Mouse (Mus musculus) lung, embryonic 14.5 days (tissue): Measurements from ENCODE around the gene Wdr6. TPM values are rescaled to one million over a fixed set of nuclear protein-coding genes. Genes with fewer than 3 reads are reported as not detected.

Experiments
- ATAC-seq: fragments of 200-750 bp; cut with Nextera tagmentation; 2 replicates; pipeline ENCODE4 v1.8.0; 2017; ENCODE audit warnings: mild to moderate bottlenecking, moderate TSS enrichment, moderate library complexity; ENCODE audit not compliant: insufficient read depth
- DNase-seq: peaks from one replicate; pipeline ENCODE4 v3.0.0-alpha.2; 2015
- H3K27ac ChIP-seq: fragments of 300-500 bp; sonication (generic); 2 replicates; pipeline ENCODE4 v1.5.1; 2014; ENCODE audit warnings: low read depth, mild to moderate bottlenecking, moderate library complexity
- H3K27me3 ChIP-seq: fragments of 300-500 bp; sonication (generic); 2 replicates; pipeline ENCODE4 v1.6.1; 2014; ENCODE audit warnings: low read length, control low read depth; ENCODE audit not compliant: insufficient read depth
- H3K36me3 ChIP-seq: fragments of 300-500 bp; sonication (generic); 2 replicates; pipeline ENCODE4 v1.6.1; 2014; ENCODE audit warnings: control low read depth; ENCODE audit not compliant: insufficient read depth
- H3K4me1 ChIP-seq: fragments of 300-500 bp; sonication (generic); 2 replicates; pipeline ENCODE4 v1.6.1; 2014; ENCODE audit warnings: antibody characterized with exemption, control low read depth; ENCODE audit not compliant: insufficient read depth
- H3K4me2 ChIP-seq: fragments of 300-500 bp; sonication (generic); 2 replicates; pipeline ENCODE4 v1.6.1; 2014; ENCODE audit warnings: mild to moderate bottlenecking
- H3K4me3 ChIP-seq: fragments of 300-500 bp; sonication (generic); 2 replicates; pipeline ENCODE4 v1.5.1; 2014; ENCODE audit warnings: low read depth, low read length
- H3K9ac ChIP-seq: fragments of 300-500 bp; sonication (generic); 2 replicates; pipeline ENCODE4 v1.6.1; 2014
- H3K9me3 ChIP-seq: fragments of 300-500 bp; sonication (generic); 2 replicates; pipeline ENCODE4 v1.6.1; 2016; ENCODE audit warnings: low read depth, low read length, control low read depth
- CTCF ChIP-seq: IDR thresholded peaks from 2 replicates; pipeline ENCODE4 v1.5.1; 2016; ENCODE audit warnings: antibody characterized with exemption, low read depth
- WGBS: fragments of 180-500 bp; shearing (Covaris S2); extraction: QIAGEN DNeasy Blood & Tissue Kit; methylation state at CpG from one replicate; pipeline ENCODE4 v1.1.7; 2014; 5-methylcytosine and 5-hydroxymethylcytosine counted together
- polyA plus RNA-seq: library from polyadenylated mRNA; unstranded; fragments of >200 nt; fragmentation: Nextera tagmentation; extraction: Ambion mirVana; gene quantifications from 2 replicates; pipeline ENCODE4 v1.2.1, GENCODE M21; 2014

The Wdr6 gene
- polyA plus RNA-seq, 1 experiment from 2014 or later = 117 TPM

- 4% methylated on average over 14 of the region's 14 CpGs for WGBS
- peak; percentile 95 for ATAC-seq
- TF ChIP-seq CTCF = no peak
- Histone ChIP-seq H3K4me1 (peaks cover 10% of the 10 kb centered on the region), H3K27me3 (no peaks in the 10 kb centered on the region), H3K27ac (peak overlapping the region; percentile 71), H3K9me3 (no peaks in the 10 kb centered on the region), H3K4me3 (no peak overlapping the region), H3K36me3 (no peaks in the 10 kb centered on the region), H3K4me2 (peak overlapping the region; percentile 57), H3K9ac (peak overlapping the region; percentile 21; the same call in 1 of the 2 replicates)
- DNase-seq = peak; percentile 89
Observed at GRCm38 (mm10) chr9:108587571-108588180, 9.1 kb upstream of the Wdr6 start.

- no peak for TF ChIP-seq CTCF
- WGBS = 51% methylated on average over 5 of the region's 5 CpGs
- ATAC-seq = no peak
Observed at GRCm38 (mm10) chr9:108579344-108579690, 778 bp upstream of the Wdr6 start.

GRCm38 (mm10) chr9:108577934-108578544, 500 bp downstream of the Wdr6 start:
- peak overlapping the region; percentile 85 for H3K4me2 ChIP-seq
- peak overlapping the region; percentile 87 for H3K9ac ChIP-seq
- H3K36me3 ChIP-seq = peaks cover 37% of the 10 kb centered on the region
- no peaks in the 10 kb centered on the region for H3K9me3 ChIP-seq
- H3K27me3 ChIP-seq = no peaks in the 10 kb centered on the region
- under 1% methylated on average over 24 of the region's 24 CpGs for WGBS
- peaks cover 15% of the 10 kb centered on the region for H3K4me1 ChIP-seq
- H3K27ac ChIP-seq = peak overlapping the region; percentile 93
- H3K4me3 ChIP-seq = peak overlapping the region; percentile 65
- DNase-seq (peak; percentile 84), ATAC-seq (peak; percentile 32)
- TF ChIP-seq CTCF = no peak

More at GRCm38 (mm10) chr9:108579344-108579690, 778 bp upstream of the Wdr6 start:
- H3K27me3 ChIP-seq = no peaks in the 10 kb centered on the region
- DNase-seq = peak; percentile 22
- H3K36me3 ChIP-seq = peaks cover 24% of the 10 kb centered on the region
- peak overlapping the region; percentile 65 for H3K4me3 ChIP-seq
- H3K4me1 ChIP-seq = peaks cover 15% of the 10 kb centered on the region
- peak overlapping the region; percentile 85 for H3K4me2 ChIP-seq
- peak overlapping the region; percentile 78 for H3K27ac ChIP-seq
- H3K9me3 ChIP-seq = no peaks in the 10 kb centered on the region
- H3K9ac ChIP-seq = peak overlapping the region; percentile 87

- Histone ChIP-seq H3K4me2 (peak overlapping the region; percentile 85), H3K9me3 (no peaks in the 10 kb centered on the region), H3K4me1 (peaks cover 15% of the 10 kb centered on the region), H3K27ac (peak overlapping the region; percentile 12; the same call in 1 of the 2 replicates), H3K27me3 (no peaks in the 10 kb centered on the region), H3K4me3 (peak overlapping the region; percentile 65), H3K9ac (peak overlapping the region; percentile 87), H3K36me3 (peaks cover 47% of the 10 kb centered on the region)
- no peak for ATAC-seq
- no peak for DNase-seq
- 40% methylated on average over 6 of the region's 6 CpGs for WGBS
- no peak for TF ChIP-seq CTCF
Observed at GRCm38 (mm10) chr9:108577025-108577424, 1.5 kb downstream of the Wdr6 start.

- 72% methylated on average over 37 of the region's 37 CpGs for WGBS
- Histone ChIP-seq H3K27ac (no peak overlapping the region), H3K27me3 (no peaks in the 10 kb centered on the region), H3K9me3 (no peaks in the 10 kb centered on the region), H3K9ac (no peak overlapping the region), H3K4me3 (no peak overlapping the region), H3K36me3 (peaks cover 61% of the 10 kb centered on the region), H3K4me1 (peaks cover 16% of the 10 kb centered on the region), H3K4me2 (no peak overlapping the region)
- DNase-seq (no peak), ATAC-seq (no peak)
- TF ChIP-seq CTCF = no peak
Observed at GRCm38 (mm10) chr9:108575321-108576297, 2.9 kb downstream of the Wdr6 start.

GRCm38 (mm10) chr9:108574921-108575320, 3.6 kb downstream of the Wdr6 start:
- H3K27me3 ChIP-seq = no peaks in the 10 kb centered on the region
- WGBS = 81% methylated on average over 12 of the region's 12 CpGs
- H3K27ac ChIP-seq = no peak overlapping the region
- H3K4me2 ChIP-seq = no peak overlapping the region
- no peak overlapping the region for H3K9ac ChIP-seq
- H3K9me3 ChIP-seq = no peaks in the 10 kb centered on the region
- peaks cover 63% of the 10 kb centered on the region for H3K36me3 ChIP-seq
- H3K4me1 ChIP-seq = peaks cover 19% of the 10 kb centered on the region
- TF ChIP-seq CTCF = no peak
- H3K4me3 ChIP-seq = no peak overlapping the region
- DNase-seq (no peak), ATAC-seq (no peak)
